Mouse (Mus musculus): ENCODE measurements around the gene Rpl41. TPM values are rescaled to one million over a fixed set of nuclear protein-coding genes. Genes with fewer than 3 reads are reported as not detected.

Rpl41 gene
- polyA plus RNA-seq, 1 experiment, result 10,817 TPM

DNA sequence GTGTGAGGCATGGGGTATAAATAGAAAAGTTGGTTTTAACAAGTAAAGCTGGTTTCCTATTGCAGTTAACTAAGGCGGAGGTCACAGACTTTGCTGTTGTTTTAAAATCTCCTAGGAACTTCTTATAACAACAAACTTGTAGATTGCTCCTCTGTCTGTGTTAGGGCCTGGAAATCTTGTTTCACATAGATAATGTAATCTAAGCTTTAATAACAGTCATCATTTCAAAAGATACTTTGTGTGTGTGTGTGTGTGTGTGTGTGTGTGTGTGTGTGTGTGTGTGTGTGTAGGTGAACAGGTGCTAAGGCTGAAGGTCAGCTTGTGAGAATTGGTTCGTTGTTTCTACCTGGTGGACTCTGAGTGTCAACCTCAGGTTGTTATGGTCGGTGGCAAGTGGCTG is 45.1 kb downstream of the Rpl41 start:
- Histone ChIP-seq H3K27me3 (replicated peaks) (no peaks in the 10 kb centered on the region), H3K36me3 (replicated peaks; ENCODE audit: low read length) (peaks cover 43% of the 10 kb centered on the region), H3K9me3 (peaks cover 3% of the 10 kb centered on the region; the same call in 1 of the 2 replicates), H3K4me3 (replicated peaks) (peak overlapping the region; percentile 85), H3K4me1 (peaks cover 66% of the 10 kb centered on the region)
- TF ChIP-seq FLI1 (IDR thresholded peaks at IDR 0.05; ENCODE audit: low read length) (no peak), GATA1 (IDR thresholded peaks at IDR 0.05; ENCODE audit: borderline replicate concordance, low read length) (no peak)

DNA sequence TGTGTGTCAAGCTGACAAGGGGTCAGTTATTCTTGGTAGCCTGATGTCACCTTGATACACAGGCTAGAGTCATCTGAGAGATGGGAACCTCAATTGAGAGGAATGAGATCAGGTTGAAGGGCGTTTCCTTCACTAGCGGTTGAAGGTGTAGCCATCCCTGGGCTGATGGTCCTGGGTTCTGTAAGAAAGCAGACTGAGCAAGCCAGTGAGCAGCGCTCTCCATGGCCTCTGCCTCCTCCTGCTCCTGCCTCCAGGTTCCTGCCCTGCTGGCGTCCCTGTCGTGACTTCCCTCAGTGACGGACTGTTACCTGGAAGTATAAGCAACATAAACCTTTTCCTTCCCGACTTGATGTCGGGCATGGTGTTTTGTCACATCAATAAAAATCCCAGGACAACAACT is 45.6 kb downstream of the Rpl41 start:
- Histone ChIP-seq H3K27me3 (replicated peaks) (no peaks in the 10 kb centered on the region), H3K9me3 (peaks cover 3% of the 10 kb centered on the region; the same call in 1 of the 2 replicates), H3K4me3 (replicated peaks) (peak overlapping the region; percentile 56), H3K4me1 (peaks cover 67% of the 10 kb centered on the region), H3K36me3 (replicated peaks; ENCODE audit: low read length) (peaks cover 39% of the 10 kb centered on the region)
- TF ChIP-seq FLI1 (IDR thresholded peaks at IDR 0.05; ENCODE audit: low read length) (no peak), GATA1 (IDR thresholded peaks at IDR 0.05; ENCODE audit: borderline replicate concordance, low read length) (no peak)

DNA sequence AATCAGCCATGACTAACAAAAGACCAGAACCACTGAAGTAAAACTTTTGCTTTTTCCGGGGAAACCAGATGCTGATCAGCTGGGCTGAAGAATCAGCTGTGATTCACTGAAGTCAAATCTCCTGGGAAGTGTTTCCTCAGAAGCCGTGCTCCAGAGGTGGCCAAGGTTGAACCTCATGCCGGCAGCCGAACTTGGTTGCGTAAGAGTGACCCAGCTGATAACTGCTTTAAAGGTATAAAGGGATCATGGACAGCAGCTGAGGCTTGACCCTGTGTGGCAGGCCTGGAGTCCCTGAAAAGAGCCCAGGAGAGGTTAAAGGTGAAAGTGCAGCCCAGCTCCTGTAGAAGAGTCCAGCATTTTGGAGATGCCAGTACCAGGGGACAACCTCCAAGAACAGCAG is 46.8 kb downstream of the Rpl41 start:
- peak overlapping the region; percentile 3 for H3K4me3 ChIP-seq (replicated peaks)
- H3K4me1 ChIP-seq, result peaks cover 78% of the 10 kb centered on the region

DNA sequence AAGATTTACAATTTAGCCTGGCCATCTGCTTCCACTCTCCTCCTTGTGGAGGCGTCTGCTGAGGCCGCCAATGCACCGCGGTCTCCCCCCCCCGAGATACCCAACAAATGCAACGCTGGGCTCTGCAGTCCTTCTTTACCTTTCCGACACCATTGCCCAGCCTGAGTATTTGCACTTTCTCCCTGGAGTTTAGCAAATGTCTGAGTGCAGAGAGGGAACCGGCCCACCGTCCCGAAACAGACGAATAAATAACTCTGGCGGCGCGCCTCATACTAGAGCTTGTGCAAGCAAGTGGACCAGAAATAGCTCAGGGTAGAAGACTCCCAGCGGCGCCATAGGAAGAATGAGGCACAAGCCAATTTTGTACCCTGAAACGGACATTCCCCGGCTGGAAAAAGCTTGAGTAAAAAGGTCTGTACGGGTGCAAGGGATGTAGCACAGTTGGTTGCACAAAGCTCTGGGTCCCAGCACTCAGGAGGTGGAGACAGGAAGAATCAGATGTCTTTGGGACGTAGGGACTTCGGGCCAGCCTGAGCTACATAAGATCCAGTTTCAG is 49.9 kb downstream of the Rpl41 start:
- no peaks in the 10 kb centered on the region for H3K27me3 ChIP-seq (replicated peaks)
- peak overlapping the region; percentile 94 for H3K4me3 ChIP-seq (replicated peaks)
- H3K36me3 ChIP-seq (replicated peaks; ENCODE audit: low read length), result peaks cover 24% of the 10 kb centered on the region
- no peaks in the 10 kb centered on the region for H3K9me3 ChIP-seq
- peaks cover 84% of the 10 kb centered on the region for H3K4me1 ChIP-seq
- TF ChIP-seq GATA1 (IDR thresholded peaks at IDR 0.05; ENCODE audit: borderline replicate concordance, low read length) (no peak), FLI1 (IDR thresholded peaks at IDR 0.05; ENCODE audit: low read length) (no peak)

More for the DNA sequence above, 46.8 kb downstream of the Rpl41 start:
- H3K36me3 ChIP-seq (replicated peaks; ENCODE audit: low read length), result peaks cover 33% of the 10 kb centered on the region
- TF ChIP-seq FLI1 (IDR thresholded peaks at IDR 0.05; ENCODE audit: low read length) (no peak), GATA1 (IDR thresholded peaks at IDR 0.05; ENCODE audit: borderline replicate concordance, low read length) (no peak)
- peaks cover 3% of the 10 kb centered on the region; the same call in 1 of the 2 replicates for H3K9me3 ChIP-seq
- no peaks in the 10 kb centered on the region for H3K27me3 ChIP-seq (replicated peaks)

DNA sequence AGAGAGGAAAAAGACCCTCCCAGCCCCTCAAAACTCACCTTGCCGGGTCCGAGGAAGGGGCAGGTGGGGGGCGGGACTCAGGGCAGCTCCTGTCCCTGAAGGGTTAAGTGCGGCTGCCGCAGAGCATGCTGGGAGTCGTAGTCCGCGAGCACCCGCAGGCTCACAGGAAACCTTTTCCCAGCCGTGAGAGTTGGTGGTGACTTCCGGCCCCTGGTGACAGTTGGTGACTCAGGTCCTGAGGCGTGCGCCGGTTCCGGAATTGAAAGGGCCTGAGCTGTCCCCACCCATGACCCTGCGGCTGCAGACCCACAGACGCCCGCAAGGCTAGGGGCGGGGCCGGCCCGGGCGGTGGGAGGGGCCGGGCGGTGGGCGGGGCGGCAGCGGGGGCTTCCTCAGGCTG is 50.5 kb downstream of the Rpl41 start, which contains the start of gene Myl6b:
TSS of gene Myl6b (minus strand) at position 96 of the 400 bp plus-strand sequence.
- H3K4me1 ChIP-seq, result peaks cover 78% of the 10 kb centered on the region
- H3K36me3 ChIP-seq (replicated peaks; ENCODE audit: low read length), result peaks cover 22% of the 10 kb centered on the region
- peak; percentile 20; the same call in 1 of the 2 replicates for TF ChIP-seq FLI1 (IDR thresholded peaks at IDR 0.05; ENCODE audit: low read length)
- no peak for TF ChIP-seq GATA1 (IDR thresholded peaks at IDR 0.05; ENCODE audit: borderline replicate concordance, low read length)
- H3K27me3 ChIP-seq (replicated peaks), result no peaks in the 10 kb centered on the region
- H3K9me3 ChIP-seq, result no peaks in the 10 kb centered on the region
- peak within 1 kb of the TSS; percentile 94 for H3K4me3 ChIP-seq (replicated peaks)

Other genes with a start within 250 kb of the Rpl41 start
- gene Pan2, start 246.0 kb downstream of the Rpl41 start, polyA plus RNA-seq (2012; ENCODE audit: insufficient read depth, low replicate concordance), result 0.91 and 1.1 TPM in 2 replicates
- 29.0 and 98.4 TPM in 2 replicates for gene Cnpy2, start 226.8 kb downstream of the Rpl41 start, polyA plus RNA-seq (2012; ENCODE audit: insufficient read depth, low replicate concordance)
- gene Cs, start 211.6 kb downstream of the Rpl41 start, polyA plus RNA-seq (2012; ENCODE audit: insufficient read depth, low replicate concordance), result 2.6 and 12.1 TPM in 2 replicates
- 5.0 and 18.0 TPM in 2 replicates for gene Coq10a, start 180.3 kb downstream of the Rpl41 start, polyA plus RNA-seq (2012; ENCODE audit: insufficient read depth, low replicate concordance)
- gene Ankrd52, start 172.2 kb downstream of the Rpl41 start, polyA plus RNA-seq (2012; ENCODE audit: insufficient read depth, low replicate concordance), result 18.3 and 19.7 TPM in 2 replicates
- not detected in 2 replicates for gene Slc39a5, start 148.1 kb downstream of the Rpl41 start, polyA plus RNA-seq (2012; ENCODE audit: insufficient read depth, low replicate concordance)
- 458 and 1,055 TPM in 2 replicates for gene Nabp2, start 137.8 kb downstream of the Rpl41 start, polyA plus RNA-seq (2012; ENCODE audit: insufficient read depth, low replicate concordance)
- 17.0 and 19.5 TPM in 2 replicates for gene Rnf41, start 137.6 kb downstream of the Rpl41 start, polyA plus RNA-seq (2012; ENCODE audit: insufficient read depth, low replicate concordance)
- gene Smarcc2, start 90.1 kb downstream of the Rpl41 start, polyA plus RNA-seq (2012; ENCODE audit: insufficient read depth, low replicate concordance), result 86.7 and 138 TPM in 2 replicates
- gene Myl6, start 55.2 kb downstream of the Rpl41 start, polyA plus RNA-seq (2012; ENCODE audit: insufficient read depth, low replicate concordance), result 175 and 2,406 TPM in 2 replicates
- 9.5 and 15.9 TPM in 2 replicates for gene Myl6b, start 50.6 kb downstream of the Rpl41 start, polyA plus RNA-seq (2012; ENCODE audit: insufficient read depth, low replicate concordance)
- 48.5 and 62.5 TPM in 2 replicates for gene Esyt1, start 23.4 kb downstream of the Rpl41 start, polyA plus RNA-seq (2012; ENCODE audit: insufficient read depth, low replicate concordance)
- gene Zc3h10, start 1.5 kb downstream of the Rpl41 start, polyA plus RNA-seq (2012; ENCODE audit: insufficient read depth, low replicate concordance), result 21.5 and 24.2 TPM in 2 replicates
- gene Pa2g4, start 16.7 kb upstream of the Rpl41 start, polyA plus RNA-seq (2012; ENCODE audit: insufficient read depth, low replicate concordance), result 407 and 451 TPM in 2 replicates
- gene Erbb3, start 40.3 kb upstream of the Rpl41 start, polyA plus RNA-seq (2012; ENCODE audit: insufficient read depth, low replicate concordance), result 0.08 TPM in 1 of 2 replicates, not detected in the other
- 3,363 and 5,964 TPM in 2 replicates for gene Rps26, start 77.4 kb upstream of the Rpl41 start, polyA plus RNA-seq (2012; ENCODE audit: insufficient read depth, low replicate concordance)
- 0.37 TPM in 1 of 2 replicates, not detected in the other for gene Ikzf4, start 96.7 kb upstream of the Rpl41 start, polyA plus RNA-seq (2012; ENCODE audit: insufficient read depth, low replicate concordance)
- gene Suox, start 124.8 kb upstream of the Rpl41 start, polyA plus RNA-seq (2012; ENCODE audit: insufficient read depth, low replicate concordance), result 0.36 TPM in 1 of 2 replicates, not detected in the other
- gene Rab5b, start 147.0 kb upstream of the Rpl41 start, polyA plus RNA-seq (2012; ENCODE audit: insufficient read depth, low replicate concordance), result 3.1 and 11.0 TPM in 2 replicates
- 0.20 TPM in 1 of 2 replicates, not detected in the other for gene Pmel, start 154.9 kb upstream of the Rpl41 start, polyA plus RNA-seq (2012; ENCODE audit: insufficient read depth, low replicate concordance)
- 3.6 and 5.7 TPM in 2 replicates for gene Cdk2, start 155.7 kb upstream of the Rpl41 start, polyA plus RNA-seq (2012; ENCODE audit: insufficient read depth, low replicate concordance)
- gene Dgka, start 195.6 kb upstream of the Rpl41 start, polyA plus RNA-seq (2012; ENCODE audit: insufficient read depth, low replicate concordance), result 2.8 and 4.7 TPM in 2 replicates
- gene Pym1, start 198.6 kb upstream of the Rpl41 start, polyA plus RNA-seq (2012; ENCODE audit: insufficient read depth, low replicate concordance), result 123 and 134 TPM in 2 replicates
- gene Mmp19, start 241.6 kb upstream of the Rpl41 start, polyA plus RNA-seq (2012; ENCODE audit: insufficient read depth, low replicate concordance), result 3.4 TPM in 1 of 2 replicates, not detected in the other